Mouse (Mus musculus) heart, embryonic 13.5 days (tissue): ENCODE measurements around the gene Ubqln1. TPM values are rescaled to one million over a fixed set of nuclear protein-coding genes. Genes with fewer than 3 reads are reported as not detected.

ENCODE experiments used
- ATAC-seq: fragments of 200-750 bp; cut with Nextera tagmentation; 2 replicates; pipeline ENCODE4 v1.8.0; 2017; ENCODE audit warnings: moderate TSS enrichment; ENCODE audit not compliant: insufficient number of reproducible peaks, low FRiP score, low TSS enrichment; ENCODE audit errors: extremely low read depth
- H3K27ac ChIP-seq: fragments of 300-500 bp; sonication (generic); replicated peaks from 2 replicates; pipeline ENCODE4 v1.5.1; 2015; ENCODE audit warnings: moderate library complexity, mild to moderate bottlenecking, inconsistent platforms
- H3K27me3 ChIP-seq: fragments of 300-500 bp; sonication (generic); replicated peaks from 2 replicates; pipeline ENCODE4 v1.6.1; 2015; ENCODE audit warnings: mild to moderate bottlenecking, inconsistent platforms
- H3K36me3 ChIP-seq: fragments of 300-500 bp; sonication (generic); 2 replicates; pipeline ENCODE4 v1.6.1; 2015; ENCODE audit warnings: mild to moderate bottlenecking, inconsistent platforms
- H3K4me1 ChIP-seq: fragments of 300-500 bp; sonication (generic); 2 replicates; pipeline ENCODE4 v1.6.1; 2015; ENCODE audit warnings: inconsistent platforms
- H3K4me2 ChIP-seq: fragments of 300-500 bp; sonication (generic); 2 replicates; pipeline ENCODE4 v1.6.1; 2015; ENCODE audit warnings: inconsistent platforms, mild to moderate bottlenecking, moderate library complexity
- H3K4me3 ChIP-seq: fragments of 300-500 bp; sonication (generic); 2 replicates; pipeline ENCODE4 v1.5.1; 2015; ENCODE audit warnings: moderate library complexity, mild to moderate bottlenecking, inconsistent platforms
- H3K9ac ChIP-seq: fragments of 300-500 bp; sonication (generic); 2 replicates; pipeline ENCODE4 v1.6.1; 2015; ENCODE audit warnings: inconsistent platforms, mild to moderate bottlenecking, moderate library complexity
- H3K9me3 ChIP-seq: fragments of 300-500 bp; sonication (generic); 2 replicates; pipeline ENCODE4 v1.6.1; 2016; ENCODE audit warnings: inconsistent platforms
- WGBS: fragments of 180-500 bp; shearing (Covaris S2); methylation state at CpG from one replicate; pipeline ENCODE4 v1.1.7; 2015; ENCODE audit warnings: mixed read lengths; 5-methylcytosine and 5-hydroxymethylcytosine counted together
- polyA plus RNA-seq: library from polyadenylated mRNA; unstranded; fragments of >200 nt; fragmentation: Nextera tagmentation; extraction: Ambion mirVana; gene quantifications from 2 replicates; pipeline ENCODE4 v1.2.1, GENCODE M21; 2015

Gene Ubqln1
- polyA plus RNA-seq, 1 experiment from 2014 or later = 71.3 TPM

DNA sequence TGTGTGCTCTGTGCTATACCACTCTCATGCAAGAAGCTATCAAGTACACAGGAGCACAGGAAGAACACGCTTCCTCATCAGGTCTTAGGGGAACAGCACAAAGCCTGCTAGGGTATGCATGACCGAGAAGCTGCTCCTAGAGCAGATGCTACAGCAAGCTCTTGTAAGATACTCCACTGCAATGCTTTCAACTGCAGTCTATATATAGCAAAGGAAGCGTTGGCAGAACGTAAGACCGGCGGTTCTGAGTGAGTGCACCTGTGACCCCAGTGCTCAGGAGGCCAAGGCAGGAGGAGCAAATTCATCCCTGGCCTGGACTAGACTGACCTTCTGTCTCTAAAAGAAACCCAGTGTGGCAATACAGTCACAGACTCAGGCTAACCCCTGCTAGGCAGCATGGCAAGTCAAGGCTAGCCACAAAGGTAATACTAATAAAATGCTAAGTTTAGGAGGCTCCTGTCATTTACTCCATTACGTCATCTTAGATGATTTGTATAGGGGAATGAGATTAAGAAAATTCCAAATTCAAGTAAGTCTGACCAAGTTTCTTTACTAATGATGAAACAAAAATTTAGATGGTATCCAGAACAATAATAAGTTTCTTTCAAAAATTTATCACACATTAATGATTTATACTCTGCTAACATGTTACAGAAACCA, 17.3 kb downstream of the Ubqln1 start:
- H3K27me3 ChIP-seq = no peaks in the 10 kb centered on the region
- no peaks in the 10 kb centered on the region for H3K9me3 ChIP-seq
- WGBS = 56% methylated on average over 7 of the region's 7 CpGs
- no peak overlapping the region for H3K9ac ChIP-seq
- peaks cover 46% of the 10 kb centered on the region for H3K36me3 ChIP-seq
- no peak overlapping the region for H3K27ac ChIP-seq
- no peak overlapping the region for H3K4me2 ChIP-seq
- ATAC-seq = no peak
- peaks cover 31% of the 10 kb centered on the region for H3K4me1 ChIP-seq
- no peak overlapping the region for H3K4me3 ChIP-seq

GRCm38 (mm10) chr13:58197211-58197610, 18.2 kb downstream of the Ubqln1 start:
- ATAC-seq = no peak
- Histone ChIP-seq H3K27ac (no peak overlapping the region), H3K36me3 (peaks cover 53% of the 10 kb centered on the region), H3K27me3 (no peaks in the 10 kb centered on the region), H3K9ac (no peak overlapping the region), H3K4me2 (no peak overlapping the region), H3K4me1 (peaks cover 27% of the 10 kb centered on the region), H3K4me3 (no peak overlapping the region), H3K9me3 (no peaks in the 10 kb centered on the region)
- 82% methylated on average over 3 of the region's 3 CpGs for WGBS

DNA sequence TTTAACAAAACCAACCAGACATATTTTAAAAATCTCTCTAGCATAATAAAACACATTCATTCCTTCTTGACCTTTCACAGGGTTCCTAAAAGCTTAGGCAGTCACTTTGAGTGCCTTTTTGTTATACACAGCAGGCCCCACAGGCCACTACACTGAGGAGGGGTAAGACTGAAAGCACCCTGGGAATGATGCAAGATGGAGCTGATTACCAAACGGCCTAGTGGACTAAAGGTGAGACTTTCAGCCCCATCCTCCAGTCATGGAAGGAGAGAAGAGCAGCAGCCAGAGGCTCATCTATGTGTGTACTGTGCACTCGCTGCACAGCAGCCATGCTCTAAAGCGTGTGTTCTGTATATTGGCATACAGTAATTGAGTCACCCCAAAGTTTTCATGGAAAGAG, 20.5 kb downstream of the Ubqln1 start:
- Histone ChIP-seq H3K4me3 (no peak overlapping the region), H3K4me1 (peaks cover 19% of the 10 kb centered on the region), H3K27ac (no peak overlapping the region), H3K9me3 (no peaks in the 10 kb centered on the region), H3K27me3 (no peaks in the 10 kb centered on the region), H3K9ac (no peak overlapping the region), H3K36me3 (peaks cover 75% of the 10 kb centered on the region), H3K4me2 (no peak overlapping the region)
- 90% methylated on average over 3 of the region's 3 CpGs for WGBS
- no peak for ATAC-seq

- no peak overlapping the region for H3K4me2 ChIP-seq
- ATAC-seq = no peak
- H3K36me3 ChIP-seq = peaks cover 85% of the 10 kb centered on the region
- WGBS = 93% methylated on average over 3 of the region's 3 CpGs
- no peaks in the 10 kb centered on the region for H3K27me3 ChIP-seq
- no peak overlapping the region for H3K4me3 ChIP-seq
- H3K9ac ChIP-seq = no peak overlapping the region
- H3K9me3 ChIP-seq = no peaks in the 10 kb centered on the region
- no peak overlapping the region for H3K27ac ChIP-seq
- peaks cover 9% of the 10 kb centered on the region for H3K4me1 ChIP-seq
Observed at GRCm38 (mm10) chr13:58193221-58193620, 22.2 kb downstream of the Ubqln1 start.

DNA sequence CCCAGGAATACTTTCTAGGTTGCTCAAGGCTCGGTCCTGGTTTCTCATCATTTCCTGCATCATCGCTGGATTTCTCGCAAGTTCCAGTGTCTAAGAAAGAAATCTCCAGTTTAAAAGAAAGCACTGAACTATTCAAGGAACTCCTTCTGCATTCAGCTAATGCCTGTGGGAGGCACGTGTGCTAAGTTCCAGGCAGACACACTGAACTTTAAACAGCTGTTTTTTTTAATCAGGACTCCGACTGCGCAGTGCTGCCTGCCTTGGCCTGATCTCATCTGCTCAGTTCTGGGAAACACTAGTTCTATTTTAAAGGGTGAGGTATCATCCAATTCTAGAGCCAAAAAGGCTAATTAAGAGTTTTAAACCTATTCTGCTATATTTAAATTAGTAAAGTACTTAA, 23.3 kb downstream of the Ubqln1 start:
- 88% methylated on average over 6 of the region's 6 CpGs for WGBS
- Histone ChIP-seq H3K9me3 (no peaks in the 10 kb centered on the region), H3K4me2 (no peak overlapping the region), H3K4me3 (no peak overlapping the region), H3K9ac (no peak overlapping the region), H3K36me3 (peaks cover 85% of the 10 kb centered on the region), H3K27ac (no peak overlapping the region), H3K4me1 (peaks cover 4% of the 10 kb centered on the region; the same call in 1 of the 2 replicates), H3K27me3 (no peaks in the 10 kb centered on the region)
- ATAC-seq = no peak

GRCm38 (mm10) chr13:58191516-58191915, 23.9 kb downstream of the Ubqln1 start:
- WGBS = 98% methylated on average over 14 of the region's 14 CpGs
- H3K27ac ChIP-seq = no peak overlapping the region
- H3K36me3 ChIP-seq = peaks cover 84% of the 10 kb centered on the region
- no peaks in the 10 kb centered on the region for H3K27me3 ChIP-seq
- H3K4me2 ChIP-seq = no peak overlapping the region
- H3K4me3 ChIP-seq = no peak overlapping the region
- no peaks in the 10 kb centered on the region for H3K9me3 ChIP-seq
- ATAC-seq = no peak
- H3K9ac ChIP-seq = no peak overlapping the region
- 0 out of 2 replicates have a peak, but pooled peaks cover 2% of the 10 kb centered on the region for H3K4me1 ChIP-seq

DNA sequence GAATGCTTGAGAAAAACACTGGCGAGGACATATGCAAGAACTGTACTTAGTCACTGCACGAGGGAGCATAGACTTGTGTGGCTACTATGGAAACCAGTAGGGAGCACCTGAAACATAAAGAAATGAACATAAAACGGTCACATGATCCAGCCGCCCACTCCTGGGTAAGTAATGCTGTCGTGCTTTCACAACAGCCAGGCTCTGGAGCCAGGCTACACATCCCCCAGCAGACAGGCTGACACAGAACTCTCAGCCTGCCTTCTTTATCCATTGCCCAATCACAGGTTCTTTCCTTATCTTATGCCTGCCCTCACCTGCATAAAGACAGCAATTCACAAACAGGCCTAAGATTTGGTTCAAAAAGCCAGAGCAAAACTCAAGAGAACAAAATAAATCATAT, 26.0 kb downstream of the Ubqln1 start:
- ATAC-seq = no peak
- Histone ChIP-seq H3K9ac (no peak overlapping the region), H3K4me2 (no peak overlapping the region), H3K27ac (no peak overlapping the region), H3K36me3 (peaks cover 81% of the 10 kb centered on the region), H3K27me3 (no peaks in the 10 kb centered on the region), H3K4me3 (no peak overlapping the region), H3K4me1 (0 out of 2 replicates have a peak, but pooled peaks cover 2% of the 10 kb centered on the region), H3K9me3 (no peaks in the 10 kb centered on the region)
- WGBS = 82% methylated on average over 5 of the region's 5 CpGs

DNA sequence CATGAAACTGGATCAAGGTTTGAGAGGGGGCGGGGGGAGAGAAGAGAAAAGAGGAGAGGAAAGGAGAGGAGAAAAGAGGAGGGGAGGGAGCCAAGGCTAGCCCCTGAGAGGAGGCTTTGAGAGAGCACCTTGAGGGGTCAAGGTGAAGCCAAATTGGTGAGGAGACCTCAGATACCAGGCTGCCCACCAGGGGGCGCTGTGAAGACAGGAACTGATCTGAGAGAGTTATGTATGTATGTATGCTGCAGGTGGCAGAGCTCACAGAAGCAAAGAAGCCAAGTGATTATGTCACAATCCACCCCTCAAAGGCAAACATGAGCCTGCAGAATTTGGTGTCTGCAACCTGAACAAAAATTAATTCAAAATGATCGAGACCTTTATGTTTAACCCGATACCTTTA, 27.0 kb downstream of the Ubqln1 start:
- H3K36me3 ChIP-seq = peaks cover 81% of the 10 kb centered on the region
- H3K4me3 ChIP-seq = no peak overlapping the region
- no peak overlapping the region for H3K9ac ChIP-seq
- no peaks in the 10 kb centered on the region for H3K27me3 ChIP-seq
- 0 out of 2 replicates have a peak, but pooled peaks cover 2% of the 10 kb centered on the region for H3K4me1 ChIP-seq
- no peak overlapping the region for H3K27ac ChIP-seq
- H3K4me2 ChIP-seq = no peak overlapping the region
- no peaks in the 10 kb centered on the region for H3K9me3 ChIP-seq
- no peak for ATAC-seq
- WGBS = 55% methylated on average over 4 of the region's 4 CpGs

- WGBS = 91% methylated on average over 3 of the region's 3 CpGs
- Histone ChIP-seq H3K9me3 (no peaks in the 10 kb centered on the region), H3K27ac (no peak overlapping the region), H3K9ac (no peak overlapping the region), H3K4me3 (no peak overlapping the region), H3K27me3 (no peaks in the 10 kb centered on the region), H3K36me3 (peaks cover 81% of the 10 kb centered on the region), H3K4me1 (0 out of 2 replicates have a peak, but pooled peaks cover 2% of the 10 kb centered on the region), H3K4me2 (no peak overlapping the region)
- no peak for ATAC-seq
Observed at GRCm38 (mm10) chr13:58187751-58188150, 27.7 kb downstream of the Ubqln1 start.

DNA sequence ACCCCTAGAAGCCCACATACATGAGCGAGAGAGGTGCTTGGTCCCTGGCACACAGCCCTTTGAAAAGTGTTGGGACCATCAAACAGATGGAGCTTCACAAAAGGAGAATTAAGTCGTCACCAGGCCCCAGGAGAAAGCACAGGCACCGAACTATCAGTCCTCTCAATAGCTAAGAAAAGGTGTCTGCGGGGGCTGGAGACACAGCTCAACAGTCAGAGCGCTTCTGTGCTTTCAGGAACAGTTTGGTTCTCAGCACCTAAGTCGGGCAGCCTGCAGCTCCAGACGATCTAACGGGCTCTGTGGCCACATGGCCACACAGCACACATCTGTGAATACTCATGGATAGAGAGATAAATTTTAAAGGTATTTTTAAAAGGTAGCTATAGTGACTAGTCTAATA, 29.2 kb downstream of the Ubqln1 start:
- Histone ChIP-seq H3K4me2 (no peak overlapping the region), H3K4me3 (no peak overlapping the region), H3K27ac (no peak overlapping the region), H3K36me3 (peaks cover 79% of the 10 kb centered on the region), H3K4me1 (0 out of 2 replicates have a peak, but pooled peaks cover 2% of the 10 kb centered on the region), H3K27me3 (no peaks in the 10 kb centered on the region), H3K9ac (no peak overlapping the region), H3K9me3 (no peaks in the 10 kb centered on the region)
- no peak for ATAC-seq
- 77% methylated on average over 8 of the region's 8 CpGs for WGBS

DNA sequence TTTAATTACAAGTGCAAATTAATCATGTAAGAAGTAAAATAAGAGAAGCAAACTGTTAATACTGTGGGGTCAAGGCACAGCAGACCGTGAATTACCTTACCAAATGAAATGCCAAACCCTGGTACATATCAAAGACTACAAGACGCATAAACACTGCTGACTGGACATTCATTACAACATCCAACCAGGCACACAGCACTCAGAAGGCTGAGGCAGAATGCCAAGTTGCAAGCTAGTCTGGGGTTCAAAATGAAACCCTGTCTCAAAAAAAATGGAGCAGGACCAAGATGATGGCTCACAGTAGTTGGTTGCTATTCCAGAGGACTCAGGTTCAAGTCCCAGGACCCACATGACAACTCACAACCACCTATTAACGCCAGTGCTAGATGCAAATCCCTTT, 31.3 kb downstream of the Ubqln1 start:
- whole genome bisulfite sequencing = 93% methylated on average over 3 of the region's 3 CpGs
- Histone ChIP-seq H3K9ac (no peak overlapping the region), H3K27ac (no peak overlapping the region), H3K36me3 (peaks cover 82% of the 10 kb centered on the region), H3K27me3 (no peaks in the 10 kb centered on the region), H3K4me3 (no peak overlapping the region), H3K4me2 (no peak overlapping the region), H3K9me3 (no peaks in the 10 kb centered on the region), H3K4me1 (0 out of 2 replicates have a peak, but pooled peaks cover 2% of the 10 kb centered on the region)
- ATAC-seq = no peak
